Mouse (Mus musculus) spleen, adult 2 months (tissue): ENCODE results near the gene Nsmf.

Experiments
- CTCF ChIP-seq: fragments of 200-500 bp; IDR thresholded peaks from 2 replicates; pipeline ENCODE4 v1.5.1; 2011; ENCODE audit warnings: mild to moderate bottlenecking, inconsistent platforms; ENCODE audit not compliant: insufficient read depth, insufficient read length, insufficient replicate concordance; ENCODE audit errors: extremely low read depth
- POLR2A ChIP-seq: fragments of 200-500 bp; IDR thresholded peaks from 2 replicates; pipeline ENCODE4 v1.6.1; 2011; ENCODE audit warnings: low read depth, low read length, inconsistent platforms

DNA sequence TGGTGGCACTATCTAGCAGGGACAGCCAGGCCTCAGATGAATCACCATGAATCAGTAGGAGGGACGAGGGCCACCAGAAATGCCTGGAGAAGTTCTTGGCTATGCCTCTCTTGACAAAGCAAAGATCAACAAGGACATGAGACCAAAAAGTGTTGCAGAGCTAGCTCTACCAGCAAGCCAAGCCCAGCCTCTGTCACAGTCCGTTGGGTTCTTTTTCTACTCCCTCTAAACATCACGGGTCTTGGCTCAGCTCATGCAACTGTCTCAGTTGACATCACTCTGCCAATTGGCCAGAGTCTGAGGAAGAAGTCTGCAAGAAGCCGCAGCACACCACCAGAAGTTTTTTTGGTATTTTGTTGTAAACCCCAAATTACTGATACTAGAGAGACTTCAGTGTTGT lies 21.4 kb downstream of the Nsmf start:
- TF ChIP-seq CTCF: no peak
- no peak for TF ChIP-seq POLR2A
